Mouse (Mus musculus) hindbrain, embryonic 10.5 days (tissue): Measurements from ENCODE around the gene Diaph3. TPM values are rescaled to one million over a fixed set of nuclear protein-coding genes. Genes with fewer than 3 reads are reported as not detected.

Experiments
- DNase-seq: peaks from one replicate; pipeline ENCODE4 v3.0.0-alpha.2; 2017; ENCODE audit warnings: low spot score
- H3K27ac ChIP-seq: fragments of 300-500 bp; sonication (generic); 2 replicates; pipeline ENCODE4 v1.5.1; 2016; ENCODE audit warnings: mild to moderate bottlenecking, moderate library complexity
- H3K27me3 ChIP-seq: fragments of 300-500 bp; sonication (generic); 2 replicates; pipeline ENCODE4 v1.6.1; 2016; ENCODE audit warnings: mild to moderate bottlenecking; ENCODE audit not compliant: poor library complexity, insufficient read depth, severe bottlenecking
- H3K36me3 ChIP-seq: fragments of 300-500 bp; sonication (generic); 2 replicates; pipeline ENCODE4 v1.6.1; 2016; ENCODE audit warnings: mild to moderate bottlenecking, moderate library complexity
- H3K4me1 ChIP-seq: fragments of 300-500 bp; sonication (generic); replicated peaks from 2 replicates; pipeline ENCODE4 v1.6.1; 2016; ENCODE audit warnings: mild to moderate bottlenecking
- H3K4me3 ChIP-seq: fragments of 300-500 bp; sonication (generic); 2 replicates; pipeline ENCODE4 v1.5.1; 2016; ENCODE audit warnings: mild to moderate bottlenecking, moderate library complexity
- H3K9me3 ChIP-seq: fragments of 300-500 bp; sonication (generic); 2 replicates; pipeline ENCODE4 v1.6.1; 2016; ENCODE audit warnings: mild to moderate bottlenecking, moderate library complexity
- WGBS: fragments of 180-500 bp; shearing (Covaris S2); methylation state at CpG from one replicate; pipeline ENCODE4 v1.1.7; 2016; 5-methylcytosine and 5-hydroxymethylcytosine counted together
- polyA plus RNA-seq: library from polyadenylated mRNA; unstranded; fragments of >200 nt; fragmentation: Nextera tagmentation; extraction: Ambion mirVana; gene quantifications from 2 replicates; pipeline ENCODE4 v1.2.1, GENCODE M21; 2016

The Diaph3 gene
- polyA plus RNA-seq, 1 experiment from 2014 or later: 6.4 TPM

DNA sequence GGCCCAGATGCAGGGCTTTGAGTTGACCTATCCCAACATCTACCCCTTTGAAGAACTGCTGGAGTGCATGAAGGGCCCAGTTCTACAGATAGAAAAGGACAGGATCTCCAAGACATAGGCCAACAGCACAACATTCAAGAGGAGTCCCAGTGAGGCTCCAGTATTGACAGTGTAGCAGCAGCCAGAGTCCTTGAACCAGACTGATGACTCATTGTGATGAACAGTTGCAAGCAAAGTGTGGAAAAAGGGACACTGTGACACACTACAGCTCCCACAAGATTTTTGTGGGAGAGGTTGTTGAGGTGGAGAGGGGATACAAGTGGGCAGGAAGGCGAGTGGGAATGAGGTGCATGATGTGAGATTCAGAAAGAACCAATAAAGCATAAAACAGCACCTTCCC lies 443.1 kb downstream of the Diaph3 start:
- Histone ChIP-seq H3K27ac (no peak overlapping the region), H3K9me3 (no peaks in the 10 kb centered on the region), H3K4me3 (no peak overlapping the region), H3K27me3 (no peaks in the 10 kb centered on the region), H3K4me1 (no peaks in the 10 kb centered on the region), H3K36me3 (no peaks in the 10 kb centered on the region)
- 89% methylated on average over 1 of the region's 1 CpGs for WGBS
- DNase-seq: no peak

- 0 out of 2 replicates have a peak, but pooled peaks cover 4% of the 10 kb centered on the region for H3K4me1 ChIP-seq
- DNase-seq: no peak
- WGBS: 90% methylated on average over 4 of the region's 4 CpGs
Measured at GRCm38 (mm10) chr14:86692714-86693113, 448.3 kb downstream of the Diaph3 start.

DNA sequence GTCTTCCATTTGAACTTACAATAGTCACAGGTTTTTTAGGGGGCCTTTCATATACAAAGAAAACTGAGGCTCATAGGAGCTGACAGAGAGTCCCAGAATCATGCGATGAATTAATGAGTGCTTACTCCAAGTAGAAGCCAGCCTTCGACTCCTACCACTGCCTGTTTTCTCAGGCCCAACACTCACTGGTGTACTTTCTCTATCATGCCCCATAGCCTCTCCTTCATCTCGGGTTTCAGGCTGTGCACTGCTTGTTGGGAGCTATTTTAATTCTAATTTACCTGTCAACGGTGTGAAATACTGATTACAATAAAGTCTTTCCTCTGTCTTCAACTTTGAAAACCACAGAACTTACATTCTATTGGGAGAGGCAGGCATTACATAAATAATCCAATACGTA lies 449.7 kb downstream of the Diaph3 start:
- Histone ChIP-seq H3K4me1 (0 out of 2 replicates have a peak, but pooled peaks cover 4% of the 10 kb centered on the region), H3K36me3 (no peaks in the 10 kb centered on the region), H3K27ac (no peak overlapping the region), H3K27me3 (no peaks in the 10 kb centered on the region), H3K4me3 (no peak overlapping the region), H3K9me3 (no peaks in the 10 kb centered on the region)
- DNase-seq: no peak
- 69% methylated on average over 5 of the region's 5 CpGs for WGBS

More at GRCm38 (mm10) chr14:86692714-86693113, 448.3 kb downstream of the Diaph3 start:
- H3K27ac ChIP-seq: no peak overlapping the region
- no peaks in the 10 kb centered on the region for H3K27me3 ChIP-seq
- no peaks in the 10 kb centered on the region for H3K36me3 ChIP-seq
- H3K9me3 ChIP-seq: no peaks in the 10 kb centered on the region
- no peak overlapping the region for H3K4me3 ChIP-seq

DNA sequence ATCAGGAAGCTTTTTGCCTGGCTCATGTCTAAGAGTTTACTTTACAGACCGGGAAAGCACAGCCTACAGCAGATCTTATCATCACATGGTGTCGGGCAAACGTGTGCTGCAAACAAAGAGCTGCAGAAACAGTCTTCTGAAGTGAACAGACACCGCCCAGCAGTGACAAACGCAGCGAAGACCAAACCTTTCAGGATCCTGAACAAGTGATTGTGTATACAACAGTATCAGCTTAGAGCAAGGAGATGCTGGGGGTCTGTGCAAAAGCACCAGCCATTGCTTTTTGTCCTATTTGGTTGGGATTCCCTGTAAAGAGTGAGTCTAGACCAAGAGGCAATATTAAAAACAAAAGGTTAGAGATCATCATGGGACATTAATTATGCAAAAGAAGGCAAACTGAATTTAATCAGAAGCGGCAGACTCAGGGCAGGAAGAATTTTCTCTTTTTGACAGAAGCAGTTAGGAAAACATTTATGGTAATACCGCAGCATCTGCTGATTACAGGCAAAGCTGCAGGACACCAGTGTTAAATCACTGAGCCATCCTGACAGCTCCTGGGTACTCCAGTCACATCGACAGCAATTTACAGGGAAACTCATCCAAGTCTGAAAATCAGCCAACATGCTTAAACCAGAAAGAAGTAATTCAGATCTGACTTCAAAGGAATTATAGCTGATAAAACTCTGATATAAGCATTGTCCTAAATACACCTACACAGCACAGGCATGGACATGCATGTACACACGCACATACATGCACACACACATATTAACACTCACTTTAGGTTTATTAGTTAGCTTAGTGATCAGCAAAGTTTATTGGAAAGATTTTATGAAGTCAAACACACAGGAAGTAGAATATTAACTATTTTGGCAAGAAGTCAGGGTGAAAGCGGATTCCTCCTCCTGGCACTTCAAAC lies 456.2 kb downstream of the Diaph3 start:
- Histone ChIP-seq H3K27me3 (no peaks in the 10 kb centered on the region), H3K9me3 (no peaks in the 10 kb centered on the region), H3K4me3 (no peak overlapping the region), H3K4me1 (peaks cover 13% of the 10 kb centered on the region), H3K36me3 (no peaks in the 10 kb centered on the region), H3K27ac (peak overlapping the region; percentile 75)
- WGBS: 59% methylated on average over 11 of the region's 11 CpGs
- no peak for DNase-seq

GRCm38 (mm10) chr14:86681951-86682350 lies 459.1 kb downstream of the Diaph3 start:
- H3K4me3 ChIP-seq: no peak overlapping the region
- no peaks in the 10 kb centered on the region for H3K27me3 ChIP-seq
- no peak overlapping the region; the same call in 1 of the 2 replicates for H3K27ac ChIP-seq
- no peaks in the 10 kb centered on the region for H3K9me3 ChIP-seq
- H3K36me3 ChIP-seq: no peaks in the 10 kb centered on the region
- H3K4me1 ChIP-seq: peaks cover 16% of the 10 kb centered on the region
- DNase-seq: no peak

DNA sequence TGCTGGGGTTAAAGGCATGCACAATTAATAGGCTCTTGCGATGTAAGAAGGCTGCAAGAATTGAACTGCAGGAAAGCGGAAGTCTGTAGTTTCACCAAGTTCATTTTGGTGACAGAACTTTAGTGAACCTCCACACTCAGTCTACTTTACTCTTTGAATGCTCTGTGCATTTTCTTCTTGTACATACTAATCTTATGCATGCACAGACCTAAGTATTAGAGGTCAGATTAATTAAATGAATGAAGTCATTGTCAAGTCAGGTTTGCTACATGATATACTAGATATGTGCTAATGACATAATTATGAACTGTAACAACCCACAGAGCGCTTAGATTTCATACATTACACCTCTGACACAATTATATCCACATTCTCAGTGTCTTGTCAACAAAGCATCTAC lies 462.0 kb downstream of the Diaph3 start:
- H3K4me1 ChIP-seq: peaks cover 18% of the 10 kb centered on the region
- DNase-seq: no peak
- H3K4me3 ChIP-seq: no peak overlapping the region
- no peak overlapping the region for H3K27ac ChIP-seq
- H3K36me3 ChIP-seq: no peaks in the 10 kb centered on the region
- H3K27me3 ChIP-seq: no peaks in the 10 kb centered on the region
- H3K9me3 ChIP-seq: no peaks in the 10 kb centered on the region
- WGBS: 95% methylated on average over 3 of the region's 3 CpGs

DNA sequence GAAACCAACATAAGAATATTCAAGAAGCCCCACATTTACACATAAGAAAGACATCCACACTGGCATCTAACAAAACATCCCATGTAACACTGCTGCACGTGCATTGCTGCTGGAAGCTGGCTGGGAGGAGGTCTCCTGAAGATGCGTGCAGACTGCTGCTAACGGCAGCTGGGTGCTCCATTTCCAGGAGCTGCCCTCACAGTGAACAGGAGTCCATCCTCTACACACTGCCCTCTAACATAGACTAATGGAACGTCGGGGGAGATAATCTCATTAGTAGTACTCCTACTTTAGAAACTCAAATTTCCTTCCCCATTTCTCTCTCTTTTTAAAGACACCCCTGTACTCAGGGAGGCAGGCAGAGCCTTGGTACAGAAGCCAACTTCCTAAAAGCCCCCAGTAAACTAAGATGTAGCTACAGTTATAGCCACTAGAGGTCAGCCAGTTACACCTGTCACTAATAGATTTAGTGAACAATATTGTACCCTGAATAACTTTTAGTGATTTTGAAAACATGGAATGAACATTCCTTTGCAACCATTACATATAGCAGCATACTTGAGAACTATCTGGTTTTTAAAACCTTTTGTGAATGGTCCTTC lies 462.8 kb downstream of the Diaph3 start:
- 67% methylated on average over 5 of the region's 5 CpGs for WGBS
- no peaks in the 10 kb centered on the region for H3K27me3 ChIP-seq
- DNase-seq: no peak
- H3K4me3 ChIP-seq: no peak overlapping the region
- no peaks in the 10 kb centered on the region for H3K9me3 ChIP-seq
- no peaks in the 10 kb centered on the region for H3K36me3 ChIP-seq
- H3K27ac ChIP-seq: no peak overlapping the region
- peaks cover 18% of the 10 kb centered on the region for H3K4me1 ChIP-seq

DNA sequence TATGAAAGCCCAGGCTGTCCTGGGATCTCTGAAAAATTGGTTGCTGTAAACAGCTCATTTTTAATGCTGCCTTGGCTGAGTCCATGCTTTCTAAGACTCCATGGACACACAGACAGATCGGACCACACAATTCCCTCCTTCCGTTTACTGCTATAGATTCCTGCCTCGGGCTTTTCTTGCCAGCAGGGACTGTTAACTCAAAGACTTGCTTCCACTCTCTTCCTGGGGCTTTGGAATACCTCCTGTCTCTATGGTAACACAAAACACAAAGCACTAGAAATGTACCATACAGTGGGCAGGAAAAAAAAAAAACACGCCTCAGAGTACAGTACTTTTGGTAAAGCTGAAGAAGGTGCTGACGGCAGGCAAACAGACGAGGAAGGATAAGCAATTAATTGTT lies 464.0 kb downstream of the Diaph3 start:
- Histone ChIP-seq H3K27me3 (no peaks in the 10 kb centered on the region), H3K4me1 (peaks cover 18% of the 10 kb centered on the region), H3K9me3 (no peaks in the 10 kb centered on the region), H3K27ac (peak overlapping the region; percentile 12; the same call in 1 of the 2 replicates), H3K4me3 (no peak overlapping the region), H3K36me3 (no peaks in the 10 kb centered on the region)
- WGBS: 43% methylated on average over 6 of the region's 6 CpGs
- DNase-seq: no peak

DNA sequence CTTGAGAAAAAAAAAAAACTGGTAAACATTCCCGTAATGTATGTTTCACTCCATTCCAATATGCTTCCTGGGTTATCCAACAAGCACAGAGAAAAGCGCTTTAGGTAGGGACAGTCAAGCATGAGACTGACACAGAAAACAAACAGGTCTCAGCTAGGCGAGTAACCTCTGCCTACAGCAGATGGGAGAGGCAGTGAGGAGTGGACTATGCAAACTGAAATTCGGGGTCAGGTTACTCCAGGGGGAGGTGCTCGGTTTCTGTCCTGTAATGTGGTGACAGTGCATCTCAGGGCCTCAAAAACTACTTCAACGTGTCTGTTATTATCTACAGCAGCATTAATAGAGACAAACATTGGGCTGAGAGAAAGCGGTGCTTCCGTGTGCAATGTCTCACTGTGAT lies 465.7 kb downstream of the Diaph3 start:
- Histone ChIP-seq H3K9me3 (no peaks in the 10 kb centered on the region), H3K27ac (no peak overlapping the region), H3K36me3 (no peaks in the 10 kb centered on the region), H3K4me1 (peaks cover 18% of the 10 kb centered on the region), H3K4me3 (no peak overlapping the region), H3K27me3 (no peaks in the 10 kb centered on the region)
- no peak for DNase-seq
- 65% methylated on average over 8 of the region's 8 CpGs for WGBS

DNA sequence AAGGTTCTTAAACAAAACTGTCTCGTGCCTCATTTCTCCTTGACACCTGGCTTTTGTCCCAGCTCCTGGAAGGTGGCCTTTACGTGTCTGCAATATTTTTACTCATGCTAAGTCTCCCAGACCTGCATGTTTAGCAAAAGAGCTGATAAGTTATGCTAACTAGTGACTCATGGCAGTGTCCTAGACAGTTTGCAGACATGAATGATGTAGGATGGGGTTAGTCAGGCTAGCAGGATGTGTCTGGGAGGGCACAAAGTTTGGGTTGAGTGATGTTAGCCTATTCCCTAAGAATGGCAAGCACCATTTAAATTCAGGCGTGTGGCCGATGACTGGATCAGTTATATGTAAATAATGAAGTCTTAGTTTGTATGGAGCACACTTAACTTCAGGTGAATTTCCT lies 478.2 kb downstream of the Diaph3 start:
- no peaks in the 10 kb centered on the region for H3K4me1 ChIP-seq
- H3K27ac ChIP-seq: no peak overlapping the region
- 91% methylated on average over 4 of the region's 4 CpGs for WGBS
- no peaks in the 10 kb centered on the region for H3K36me3 ChIP-seq
- H3K4me3 ChIP-seq: no peak overlapping the region
- DNase-seq: no peak
- H3K27me3 ChIP-seq: no peaks in the 10 kb centered on the region
- no peaks in the 10 kb centered on the region for H3K9me3 ChIP-seq

GRCm38 (mm10) chr14:86660556-86660955 lies 480.5 kb downstream of the Diaph3 start:
- Histone ChIP-seq H3K4me1 (no peaks in the 10 kb centered on the region), H3K9me3 (no peaks in the 10 kb centered on the region), H3K27me3 (no peaks in the 10 kb centered on the region), H3K36me3 (no peaks in the 10 kb centered on the region), H3K4me3 (no peak overlapping the region), H3K27ac (no peak overlapping the region)
- WGBS: 94% methylated on average over 3 of the region's 3 CpGs
- no peak for DNase-seq

- Histone ChIP-seq H3K27ac (no peak overlapping the region), H3K36me3 (no peaks in the 10 kb centered on the region), H3K27me3 (no peaks in the 10 kb centered on the region), H3K4me1 (no peaks in the 10 kb centered on the region), H3K4me3 (no peak overlapping the region), H3K9me3 (no peaks in the 10 kb centered on the region)
- 82% methylated on average over 5 of the region's 5 CpGs for WGBS
- DNase-seq: no peak
Measured at GRCm38 (mm10) chr14:86656262-86656661, 484.8 kb downstream of the Diaph3 start.

DNA sequence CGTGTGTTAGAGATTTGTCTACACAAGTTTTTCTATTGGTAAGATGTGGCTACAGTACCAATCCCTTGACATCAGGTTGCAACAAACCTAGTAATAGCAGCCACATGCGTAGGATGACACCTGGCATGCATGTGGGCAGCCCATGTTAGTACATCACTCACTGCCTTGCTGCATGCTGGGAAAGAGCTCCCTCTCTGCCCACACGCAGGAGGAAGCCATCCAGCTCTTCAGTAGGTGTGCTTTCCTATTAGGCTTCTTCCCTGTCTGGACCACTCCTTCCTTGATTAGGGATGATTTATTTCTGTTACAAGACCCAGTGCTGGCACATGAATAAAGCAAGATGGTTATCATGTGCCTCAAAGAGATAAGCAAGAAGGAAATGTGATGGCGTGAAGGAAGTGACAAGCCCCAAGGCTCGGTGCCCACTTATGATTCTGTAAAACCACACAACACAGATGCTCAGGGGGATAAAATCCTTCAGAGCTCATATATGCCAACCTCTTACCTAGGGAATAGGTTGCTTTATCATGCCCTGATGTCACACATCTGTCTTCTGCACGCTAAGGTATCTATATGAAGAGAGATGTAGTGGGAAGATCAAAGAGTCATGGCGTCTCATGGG lies 494.4 kb downstream of the Diaph3 start:
- peaks cover 12% of the 10 kb centered on the region for H3K4me1 ChIP-seq
- DNase-seq: no peak
- no peaks in the 10 kb centered on the region for H3K9me3 ChIP-seq
- no peaks in the 10 kb centered on the region for H3K36me3 ChIP-seq
- WGBS: 92% methylated on average over 7 of the region's 7 CpGs
- H3K27ac ChIP-seq: no peak overlapping the region
- H3K27me3 ChIP-seq: 0 out of 2 replicates have a peak, but pooled peaks cover 9% of the 10 kb centered on the region
- no peak overlapping the region for H3K4me3 ChIP-seq
